24 mouse cellular contexts compared by ENCODE assay signal in genomic region chr17:23719455-23719854, GRCm38 (mm10). TPM values are rescaled to one million over a fixed set of nuclear protein-coding genes. Genes with fewer than 3 reads are reported as not detected.
"Had no signal": no experiment of that assay in that cellular context is flagged by ENCODE, and none has a peak within 500 bp of the region (broad histone marks: within the 10 kb centered on the region; RNA-seq: fewer than 3 reads in every experiment).

No protein-coding gene starts in this region.

- H3K36me3 ChIP-seq: liver, embryonic 15.5 days; lung, embryonic 15.5 days; midbrain, embryonic 10.5 days; midbrain, embryonic 12.5 days; neural tube, embryonic 13.5 days; neural tube, embryonic 15.5 days; stomach, embryonic 15.5 days had no signal

- H3K27ac ChIP-seq: liver, embryonic 15.5 days; lung, embryonic 15.5 days; macrophage; midbrain, embryonic 10.5 days; midbrain, embryonic 12.5 days; neural tube, embryonic 13.5 days; neural tube, embryonic 15.5 days; stomach, embryonic 15.5 days had no signal

- H3K27me3 ChIP-seq: lung, embryonic 15.5 days; stomach, embryonic 15.5 days had no signal

- H3K4me2 ChIP-seq: liver, embryonic 15.5 days; lung, embryonic 15.5 days; midbrain, embryonic 12.5 days; neural tube, embryonic 13.5 days; neural tube, embryonic 15.5 days; stomach, embryonic 15.5 days had no signal

- H3K9ac ChIP-seq: liver, embryonic 15.5 days; liver, postnatal 0 days; lung, embryonic 15.5 days; midbrain, embryonic 12.5 days; neural tube, embryonic 13.5 days; neural tube, embryonic 15.5 days; stomach, embryonic 15.5 days had no signal

- ATAC-seq: liver, postnatal 0 days; lung, postnatal 0 days; midbrain, embryonic 16.5 days had no signal

- H3K4me1 ChIP-seq: liver, embryonic 15.5 days; lung, embryonic 15.5 days; midbrain, embryonic 10.5 days; midbrain, embryonic 12.5 days; neural tube, embryonic 13.5 days; neural tube, embryonic 15.5 days; stomach, embryonic 15.5 days had no signal

- H3K4me3 ChIP-seq: liver, embryonic 15.5 days; lung, embryonic 15.5 days; midbrain, embryonic 10.5 days; midbrain, embryonic 12.5 days; myocyte; neural tube, embryonic 13.5 days; neural tube, embryonic 15.5 days; stomach, embryonic 15.5 days had no signal

- H3K9me3 ChIP-seq: liver, embryonic 15.5 days; lung, embryonic 15.5 days; midbrain, embryonic 10.5 days; midbrain, embryonic 12.5 days; neural tube, embryonic 13.5 days; neural tube, embryonic 15.5 days; stomach, embryonic 15.5 days had no signal

- DNase-seq: liver, postnatal 0 days; lung, adult 2 months; lung, postnatal 14 days; lung, postnatal 36 days; midbrain, embryonic 14.5 days; right cerebral cortex, postnatal 14 days; thymus, adult 2 months; thymus, postnatal 25 days; thymus, postnatal 4 days had no signal

RNA-seq across cellular contexts. Expression of gene 1520401A03Rik, which starts 3.1 kb away (rescaled TPM):
- total RNA-seq: megakaryocyte, adult 5-6 weeks; megakaryocyte-erythroid progenitor cell, adult 5-6 weeks had no signal
- polyA plus RNA-seq: liver, postnatal 0 days; lung, adult 2 months; macrophage; midbrain, embryonic 10.5 days; midbrain, embryonic 14.5 days; spleen, adult 2 months had no signal

RNA-seq across cellular contexts. Expression of gene Kremen2, which starts 26.2 kb away (rescaled TPM):
- total RNA-seq: megakaryocyte, adult 5-6 weeks had no signal
- polyA plus RNA-seq: liver, embryonic 15.5 days; liver, postnatal 0 days; macrophage had no signal

RNA-seq across cellular contexts. Expression of gene Cldn9, which starts 35.6 kb away (rescaled TPM):
- total RNA-seq: megakaryocyte, adult 5-6 weeks; megakaryocyte-erythroid progenitor cell, adult 5-6 weeks had no signal
- polyA plus RNA-seq: liver, embryonic 15.5 days; macrophage; urinary bladder, adult 2 months had no signal
